Mouse (Mus musculus) ES-E14 (cell line): ENCODE data around the gene Trpm3. TPM values are rescaled to one million over a fixed set of nuclear protein-coding genes. Genes with fewer than 3 reads are reported as not detected.
"Not testable (repeated sequence)": the region's sequence is repeated elsewhere in the genome, so short reads cannot be mapped to it uniquely, and the experiment has no call there.

Experiments
- DNase-seq: peaks from one replicate; pipeline ENCODE4 v3.0.0-alpha.2; 2013; ENCODE audit warnings: low read depth, low spot score
- H3K27ac ChIP-seq: 2 replicates; pipeline ENCODE4 v1.5.1; 2012; ENCODE audit warnings: low read depth, mild to moderate bottlenecking, low read length, moderate library complexity, mixed read lengths; ENCODE audit not compliant: poor library complexity, insufficient read depth, severe bottlenecking
- H3K36me3 ChIP-seq: 2 replicates; pipeline ENCODE4 v1.6.1; 2012; ENCODE audit warnings: mild to moderate bottlenecking, low read length, moderate library complexity, mixed read lengths; ENCODE audit not compliant: control insufficient read depth, poor library complexity, insufficient read depth, severe bottlenecking
- H3K4me1 ChIP-seq, 2 experiments: fragments of 150-350 bp in 1 of 2; sonication (generic) in 1 of 2; 2 replicates each; pipeline ENCODE4 v1.6.1; 2012; ENCODE audit warnings: low read length in 2 of 2, mild to moderate bottlenecking in 1 of 2, mixed read lengths in 1 of 2; ENCODE audit not compliant: control insufficient read depth in 2 of 2, insufficient read depth in 2 of 2, poor library complexity in 1 of 2
- H3K4me3 ChIP-seq, 2 experiments: fragments of 150-350 bp in 1 of 2; sonication (generic) in 1 of 2; 2 replicates each; pipeline ENCODE4 v1.5.1; 2012; ENCODE audit warnings: low read length in 2 of 2, low read depth in 1 of 2, mild to moderate bottlenecking in 1 of 2, mixed read lengths in 1 of 2; ENCODE audit not compliant: insufficient read depth in 1 of 2, poor library complexity in 1 of 2, severe bottlenecking in 1 of 2
- H3K9ac ChIP-seq: 2 replicates; pipeline ENCODE4 v1.6.1; 2012; ENCODE audit warnings: low read depth, mild to moderate bottlenecking, low read length, mixed read lengths; ENCODE audit not compliant: poor library complexity, insufficient read depth, severe bottlenecking
- H3K9me3 ChIP-seq: fragments of 150-350 bp; sonication (generic); 2 replicates; pipeline ENCODE4 v1.6.1; 2012; ENCODE audit warnings: low read depth, mild to moderate bottlenecking, low read length; ENCODE audit not compliant: control insufficient read depth, insufficient read depth
- CHD2 ChIP-seq: IDR thresholded peaks from 2 replicates; pipeline ENCODE4 v1.6.1; 2014; ENCODE audit warnings: mild to moderate bottlenecking, low read depth, low read length, inconsistent platforms
- HCFC1 ChIP-seq: IDR thresholded peaks from 2 replicates; pipeline ENCODE4 v1.6.1; 2012; ENCODE audit warnings: low read length, inconsistent platforms, borderline replicate concordance; ENCODE audit not compliant: insufficient read depth
- MAFK ChIP-seq: IDR thresholded peaks from 2 replicates; pipeline ENCODE4 v1.6.1; 2014; ENCODE audit warnings: mild to moderate bottlenecking, low read depth, low read length, inconsistent platforms; ENCODE audit not compliant: insufficient read depth
- ZC3H11A ChIP-seq: IDR thresholded peaks from 2 replicates; pipeline ENCODE4 v1.6.1; 2012; ENCODE audit warnings: low read depth, mild to moderate bottlenecking, inconsistent platforms, low read length, borderline replicate concordance
- ZNF384 ChIP-seq: IDR thresholded peaks from 2 replicates; pipeline ENCODE4 v1.6.1; 2012; ENCODE audit warnings: low read depth, low read length, inconsistent platforms
- in situ Hi-C, 2 experiments: fragments of 600-800 bp; cut with MboI; formaldehyde crosslinking; loops; one replicate each; pipeline ENCODE4 v1.15.1; 2025; ENCODE audit warnings: low sequenced_read_pairs in 2 of 2, inconsistent platforms in 1 of 2; ENCODE audit not compliant: unreplicated experiment in 2 of 2
- total RNA-seq: library from RNA; depleted of rRNA; stranded (reverse); fragments of 300-350 nt; gene quantifications from 2 replicates; pipeline ENCODE4 v1.2.3, GENCODE M21; 2012

Trpm3 gene
- total RNA-seq, 1 experiment, result 0.22 TPM

DNA sequence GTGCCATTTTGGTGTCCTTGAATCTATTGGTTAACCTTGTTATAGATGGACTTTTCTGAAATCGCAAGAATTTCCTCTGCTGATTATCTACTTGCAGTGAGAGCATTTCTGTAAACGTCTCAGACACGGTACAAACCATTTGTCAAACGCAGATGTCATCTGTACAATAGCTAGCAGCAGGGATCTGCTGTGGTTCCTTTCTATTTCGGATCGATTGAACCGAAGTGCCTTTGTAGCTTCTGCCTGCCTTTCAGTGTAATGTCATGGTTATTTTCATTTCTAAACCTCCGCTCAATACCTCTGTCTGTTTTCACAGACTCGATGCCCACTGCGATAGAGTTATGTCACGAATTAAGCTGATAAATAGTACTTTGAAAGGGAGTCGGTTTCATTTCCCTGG, 708.9 kb downstream of the Trpm3 start:
- no peaks in the 10 kb centered on the region for H3K36me3 ChIP-seq
- H3K27ac ChIP-seq, result no peak overlapping the region
- no peaks in the 10 kb centered on the region for H3K9me3 ChIP-seq
- in situ Hi-C loops, result no loop called here
- TF ChIP-seq HCFC1 (no peak), CHD2 (no peak), ZC3H11A (no peak), ZNF384 (no peak), MAFK (no peak)
- H3K9ac ChIP-seq, result no peak overlapping the region
- no peaks in the 10 kb centered on the region for H3K4me1 ChIP-seq
- DNase-seq, result no peak
- no peak overlapping the region for H3K4me3 ChIP-seq

GRCm38 (mm10) chr19:22848251-22848650, 709.4 kb downstream of the Trpm3 start:
- DNase-seq, result no peak
- Histone ChIP-seq H3K27ac (no peak overlapping the region), H3K4me1 (no peaks in the 10 kb centered on the region), H3K36me3 (no peaks in the 10 kb centered on the region), H3K9me3 (no peaks in the 10 kb centered on the region), H3K4me3 (no peak overlapping the region), H3K9ac (no peak overlapping the region)
- TF ChIP-seq ZNF384 (no peak), MAFK (no peak), ZC3H11A (no peak), HCFC1 (no peak), CHD2 (no peak)
- in situ Hi-C loops, result no loop called here

GRCm38 (mm10) chr19:22848783-22849576, 710.1 kb downstream of the Trpm3 start:
- Histone ChIP-seq H3K27ac (no peak overlapping the region), H3K4me3 (no peak overlapping the region), H3K4me1 (no peaks in the 10 kb centered on the region), H3K9me3 (no peaks in the 10 kb centered on the region), H3K9ac (no peak overlapping the region), H3K36me3 (no peaks in the 10 kb centered on the region)
- no peak for TF ChIP-seq MAFK
- TF ChIP-seq ZNF384, result no peak
- no peak for TF ChIP-seq ZC3H11A
- TF ChIP-seq HCFC1, result no peak
- TF ChIP-seq CHD2, result no peak
- in situ Hi-C loops, result no loop called here
- DNase-seq, result no peak

DNA sequence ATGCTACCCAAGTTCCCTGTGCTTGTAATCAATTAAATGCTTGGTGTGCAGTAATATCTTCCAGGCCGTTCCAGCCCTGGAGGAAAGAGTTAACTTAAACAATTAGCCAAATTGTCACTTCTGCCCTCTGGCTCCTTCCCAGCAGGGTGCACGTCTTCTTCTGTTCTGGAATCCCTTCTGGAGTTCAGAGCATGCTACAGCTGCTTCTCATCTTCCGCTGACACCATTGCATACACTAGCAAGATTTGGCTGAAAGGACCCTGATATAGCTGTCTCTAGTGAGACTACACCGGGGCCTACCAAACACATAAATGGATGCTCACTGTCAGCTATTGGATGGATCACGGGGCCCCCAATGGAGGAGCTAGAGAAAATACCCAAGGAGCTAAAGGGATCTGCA, 712.6 kb downstream of the Trpm3 start:
- DNase-seq, H3K4me1 ChIP-seq, in situ Hi-C loops, H3K4me3 ChIP-seq, H3K36me3 ChIP-seq, H3K27ac ChIP-seq, H3K9me3 ChIP-seq, H3K9ac ChIP-seq: not testable (repeated sequence)

DNA sequence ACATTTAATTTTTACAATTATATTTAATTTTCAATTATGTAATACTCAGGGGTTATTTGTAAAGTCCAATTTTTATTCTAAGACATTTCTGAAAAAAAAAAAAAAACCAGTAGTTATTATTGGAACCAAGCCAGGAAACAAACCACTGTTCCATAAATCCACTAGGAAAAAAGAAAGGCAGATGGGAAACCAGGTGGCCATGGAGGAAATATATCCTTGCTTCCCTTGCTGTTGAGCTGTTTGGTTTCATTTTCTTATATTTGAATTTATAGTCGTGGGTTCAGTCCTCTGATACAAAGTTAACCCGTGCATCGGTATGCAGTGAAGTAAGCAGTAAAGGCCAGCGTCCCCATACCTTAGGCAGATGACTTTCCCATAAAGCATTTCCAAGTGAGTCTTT, 720.8 kb downstream of the Trpm3 start:
- in situ Hi-C loops, result no loop called here
- Histone ChIP-seq H3K36me3 (no peaks in the 10 kb centered on the region), H3K4me3 (no peak overlapping the region), H3K4me1 (no peaks in the 10 kb centered on the region), H3K9me3 (no peaks in the 10 kb centered on the region), H3K9ac (no peak overlapping the region), H3K27ac (no peak overlapping the region)
- DNase-seq, result no peak
- TF ChIP-seq ZNF384, result no peak
- no peak for TF ChIP-seq ZC3H11A
- no peak for TF ChIP-seq HCFC1
- no peak for TF ChIP-seq CHD2
- TF ChIP-seq MAFK, result no peak
